Mouse (Mus musculus) retina, adult 2 months (tissue): ENCODE results near the gene Gnai1.
"Not testable (repeated sequence)": the region's sequence is repeated elsewhere in the genome, so short reads cannot be mapped to it uniquely, and the experiment has no call there.

Experiments used
- DNase-seq: peaks from one replicate; pipeline ENCODE4 v3.0.0-alpha.2; 2012; ENCODE audit warnings: low read depth, low spot score

Gene Gnai1

GRCm38 (mm10) chr5:18360281-18360819 lies at the start of gene Gnai1:
TSS of gene Gnai1 (minus strand) at chr5:18360355.
- no peak for DNase-seq

- no peak for DNase-seq
These were observed 7.7 kb upstream of the Gnai1 start for GRCm38 (mm10) chr5:18367864-18368263.

- no peak for DNase-seq
These were observed 5.3 kb upstream of the Gnai1 start for GRCm38 (mm10) chr5:18365460-18365859.

GRCm38 (mm10) chr5:18360956-18361355 lies 801 bp upstream of the Gnai1 start:
- DNase-seq: no peak

- no peak for DNase-seq
These were observed 527 bp downstream of the Gnai1 start for GRCm38 (mm10) chr5:18359376-18360280.

- no peak for DNase-seq
These were observed 1.4 kb downstream of the Gnai1 start for GRCm38 (mm10) chr5:18358778-18359177.

- DNase-seq: no peak
These were observed 2.0 kb downstream of the Gnai1 start for GRCm38 (mm10) chr5:18358191-18358590.

- no peak for DNase-seq
These were observed 12.9 kb downstream of the Gnai1 start for GRCm38 (mm10) chr5:18347297-18347696.

GRCm38 (mm10) chr5:18343455-18344142 lies 16.6 kb downstream of the Gnai1 start:
- DNase-seq: no peak

GRCm38 (mm10) chr5:18342765-18343454 lies 17.2 kb downstream of the Gnai1 start:
- DNase-seq: no peak

- DNase-seq: not testable (repeated sequence)
These were observed 18.3 kb downstream of the Gnai1 start for GRCm38 (mm10) chr5:18341876-18342275.

- DNase-seq: no peak
These were observed 27.9 kb downstream of the Gnai1 start for GRCm38 (mm10) chr5:18332256-18332655.

- DNase-seq: no peak
These were observed 29.4 kb downstream of the Gnai1 start for GRCm38 (mm10) chr5:18330726-18331125.

GRCm38 (mm10) chr5:18326159-18326558 lies 34.0 kb downstream of the Gnai1 start:
- no peak for DNase-seq

GRCm38 (mm10) chr5:18323534-18323933 lies 36.6 kb downstream of the Gnai1 start:
- DNase-seq: no peak

- no peak for DNase-seq
These were observed 38.5 kb downstream of the Gnai1 start for GRCm38 (mm10) chr5:18321661-18322060.

GRCm38 (mm10) chr5:18318846-18319245 lies 41.3 kb downstream of the Gnai1 start:
- no peak for DNase-seq

GRCm38 (mm10) chr5:18307229-18307804 lies 52.8 kb downstream of the Gnai1 start:
- DNase-seq: no peak

- no peak for DNase-seq
These were observed 63.6 kb downstream of the Gnai1 start for GRCm38 (mm10) chr5:18296584-18296983.

- DNase-seq: no peak
These were observed 67.4 kb downstream of the Gnai1 start for GRCm38 (mm10) chr5:18292744-18293143.

GRCm38 (mm10) chr5:18289530-18289929 lies 70.6 kb downstream of the Gnai1 start:
- DNase-seq: no peak

GRCm38 (mm10) chr5:18288694-18289093 lies 71.5 kb downstream of the Gnai1 start:
- no peak for DNase-seq
